Mouse (Mus musculus) adrenal gland (tissue): ENCODE results near the gene Saxo1.

Experiments
- intact Hi-C: fragments of 180-260 bp; cut with DNase I; formaldehyde crosslinking; loops from one replicate; pipeline ENCODE4 v1.15.1; 2025

The Saxo1 gene

DNA sequence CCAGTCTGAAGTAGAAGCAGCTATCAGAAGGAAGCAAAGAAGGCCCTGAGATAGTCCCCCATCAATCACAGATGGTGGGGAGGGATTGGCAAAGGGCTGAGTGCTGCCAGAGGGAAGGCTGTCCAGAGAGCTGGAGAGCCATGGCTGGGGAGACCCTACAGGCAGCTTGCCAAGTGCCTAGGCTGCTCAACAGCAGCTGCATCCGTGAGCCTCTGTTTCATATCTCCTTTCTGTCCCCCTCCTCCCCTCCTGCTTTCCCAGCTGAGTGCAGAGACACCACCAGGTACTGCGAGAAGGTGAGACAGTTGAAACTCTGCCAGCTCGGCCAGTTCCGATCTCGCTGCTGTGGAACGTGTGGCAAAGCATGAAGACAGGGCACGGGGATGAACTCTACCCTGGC, 132.5 kb downstream of the Saxo1 start:
- intact Hi-C loops = no loop called here

DNA sequence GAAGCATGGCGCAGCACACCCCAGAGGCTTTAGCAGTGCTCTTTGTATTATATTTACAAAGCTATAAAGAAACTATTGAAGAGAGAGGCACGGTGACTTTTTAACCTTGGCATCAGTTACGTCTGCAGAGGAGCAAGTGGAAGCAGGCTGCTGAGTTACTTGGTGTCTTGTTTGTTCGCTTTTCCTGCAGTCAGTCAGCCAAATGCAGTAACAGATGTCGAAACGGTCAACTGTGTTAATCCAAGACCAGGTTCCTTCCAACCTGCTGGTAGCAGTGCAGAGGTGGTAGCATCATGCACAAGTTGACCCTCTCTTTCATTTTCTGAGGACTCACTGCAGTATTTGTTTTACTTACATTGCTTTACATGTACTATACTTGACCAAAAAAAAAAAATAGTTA, 135.5 kb downstream of the Saxo1 start:
- intact Hi-C loops = no loop called here

DNA sequence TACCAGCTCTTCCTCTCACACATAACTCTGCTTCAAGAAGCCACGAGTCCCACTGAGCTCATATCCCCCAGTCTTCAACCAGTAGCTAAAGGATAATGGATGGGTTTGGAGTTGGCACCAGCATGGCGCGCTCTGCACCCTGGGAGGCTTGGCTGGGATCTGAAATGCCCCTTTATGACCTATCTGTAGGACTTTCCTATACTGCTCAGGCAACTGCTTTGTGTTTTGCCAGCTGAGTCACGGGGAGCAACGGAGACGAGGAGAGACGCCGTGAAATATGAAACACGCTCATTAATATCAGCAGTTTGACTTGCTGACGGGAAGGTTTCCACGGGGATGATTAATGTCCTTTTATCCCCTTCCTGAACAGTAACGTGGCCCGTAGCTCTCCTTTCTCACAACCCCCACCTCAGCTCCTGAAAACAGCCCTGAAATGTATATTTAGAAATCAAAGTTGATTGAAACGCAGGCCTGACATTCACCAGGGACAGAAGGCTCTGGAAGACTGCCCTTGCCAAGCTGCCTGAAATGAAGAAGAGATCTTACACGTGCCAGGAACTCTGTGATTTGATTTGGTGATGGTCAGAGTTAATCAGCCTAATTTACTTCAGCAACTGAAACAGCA, 141.6 kb downstream of the Saxo1 start:
- intact Hi-C loops = no loop called here

DNA sequence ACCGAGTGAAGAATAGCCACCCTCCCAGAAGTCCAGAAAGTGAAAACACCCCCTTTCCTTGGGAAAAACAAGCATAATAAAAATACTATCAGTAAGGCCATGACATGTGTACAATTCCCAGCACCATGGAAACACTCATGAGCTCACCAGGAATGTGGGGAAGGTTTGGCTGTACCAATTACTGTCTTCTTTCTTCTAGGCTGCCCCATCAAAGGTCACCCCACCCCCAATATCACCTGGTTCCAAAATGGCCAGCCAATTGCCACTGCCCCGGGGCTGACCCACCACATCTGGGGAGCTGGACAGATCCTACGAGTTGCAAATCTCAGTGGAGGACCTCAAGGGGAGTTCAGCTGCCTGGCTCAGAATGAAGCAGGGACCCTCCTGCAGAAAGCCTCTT, 144.7 kb downstream of the Saxo1 start:
- intact Hi-C loops = no loop called here

DNA sequence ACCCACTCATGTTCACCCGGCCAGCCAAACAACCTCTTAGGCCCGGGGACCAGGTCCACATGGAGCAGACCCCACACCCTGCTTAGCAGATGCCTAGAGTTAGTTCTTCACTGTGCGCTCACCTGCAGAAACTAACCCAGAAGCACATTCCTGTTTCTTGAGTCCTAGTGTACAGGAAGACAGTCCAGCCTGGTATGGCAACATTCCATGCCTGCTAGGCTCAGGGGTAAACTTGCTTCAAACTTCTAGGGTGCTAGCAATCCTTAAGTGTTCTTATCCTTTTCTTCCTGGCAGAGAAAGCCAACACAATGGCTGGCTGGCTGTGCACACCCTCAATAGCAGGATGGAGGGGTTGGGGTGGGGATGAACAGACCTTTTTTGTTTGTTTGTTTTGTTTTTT, 147.2 kb downstream of the Saxo1 start:
- intact Hi-C loops = no loop called here

DNA sequence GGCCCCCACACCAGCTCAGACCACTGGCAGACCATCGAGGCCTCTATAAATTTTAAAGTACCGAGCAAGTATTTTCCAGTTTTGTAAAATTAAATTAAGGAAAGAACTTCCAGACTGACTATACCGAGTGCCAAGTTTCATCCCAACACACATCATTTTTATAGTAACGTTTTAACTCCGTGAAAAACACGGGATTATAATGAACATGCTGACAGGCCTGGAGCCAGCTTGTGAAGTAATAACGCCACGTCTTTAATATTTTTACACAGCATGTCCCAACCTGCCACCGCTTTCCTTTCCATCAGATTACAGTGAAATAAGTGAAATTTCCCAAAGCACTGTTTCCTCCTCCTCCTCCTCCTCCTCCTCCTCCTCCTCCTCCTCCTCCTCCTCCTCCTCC, 149.7 kb downstream of the Saxo1 start:
- intact Hi-C loops = no loop called here

DNA sequence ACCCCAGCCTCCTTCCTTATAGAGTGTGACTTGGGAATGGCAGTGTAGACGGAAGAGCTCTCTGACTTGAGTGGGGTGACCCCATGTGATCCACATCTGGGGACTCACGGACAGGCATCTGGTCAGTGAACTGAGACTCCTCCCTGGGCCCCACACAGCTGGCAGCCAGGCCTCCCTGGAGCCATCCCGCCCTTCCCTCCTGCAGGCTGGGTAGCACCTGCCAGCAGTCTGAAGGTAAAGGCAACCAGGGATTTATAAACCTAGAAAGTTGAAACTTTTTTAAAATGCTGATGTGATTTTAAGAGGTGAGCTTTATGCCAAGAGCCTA, 151.0 kb downstream of the Saxo1 start:
- intact Hi-C loops = no loop called here

DNA sequence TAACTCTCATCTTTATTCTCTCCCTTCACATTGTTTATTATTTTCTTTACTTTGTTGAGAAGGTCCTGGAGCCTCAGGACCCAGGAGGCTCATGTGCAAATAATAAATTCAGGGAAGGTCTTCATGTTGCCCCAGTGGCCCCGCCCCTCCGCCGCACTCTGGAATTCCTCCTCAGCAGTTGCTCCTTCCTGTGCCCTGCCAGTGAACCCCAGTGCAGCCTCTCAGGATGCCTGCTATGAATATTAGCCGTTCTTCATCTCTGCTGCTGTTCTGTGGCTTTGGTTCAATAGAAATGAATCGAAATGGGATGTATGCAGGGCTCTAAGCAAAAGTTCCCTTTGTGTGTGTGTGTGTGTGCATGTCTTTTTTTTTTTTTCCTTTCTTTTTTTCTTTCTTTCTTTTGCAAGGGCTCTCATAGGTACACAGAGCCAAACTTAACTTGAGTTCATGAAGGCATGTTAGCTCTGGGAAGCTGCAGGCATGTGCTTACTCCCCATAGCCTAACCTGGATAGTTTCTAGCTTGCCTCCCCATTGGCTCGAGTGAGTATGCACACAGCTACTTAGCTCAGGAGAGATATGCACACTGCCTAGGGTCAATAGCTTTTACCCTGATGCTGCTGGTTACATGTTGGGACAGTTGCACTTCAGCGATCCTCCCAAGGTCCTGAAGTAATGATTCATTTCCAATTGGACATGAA, 151.5 kb downstream of the Saxo1 start:
- intact Hi-C loops = no loop called here

DNA sequence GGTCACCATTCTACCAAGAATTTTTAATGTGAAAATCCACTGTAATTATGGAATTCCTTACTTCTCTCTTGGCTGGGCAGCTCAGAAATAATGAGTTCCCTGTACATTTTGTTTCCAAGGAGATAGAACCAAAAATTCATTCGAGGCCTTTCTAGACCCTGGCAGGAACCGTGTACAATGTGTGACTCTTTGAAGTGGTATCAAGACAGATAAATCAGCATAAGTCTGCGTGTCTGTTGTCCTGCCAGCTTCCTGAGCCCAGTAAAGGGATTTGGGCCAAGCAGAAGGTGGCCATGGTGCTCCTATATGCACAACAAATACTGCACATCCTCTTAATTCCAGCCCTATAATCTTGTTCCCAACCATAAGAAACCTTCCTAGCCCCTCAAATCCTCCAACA, 157.0 kb downstream of the Saxo1 start:
- intact Hi-C loops = no loop called here

DNA sequence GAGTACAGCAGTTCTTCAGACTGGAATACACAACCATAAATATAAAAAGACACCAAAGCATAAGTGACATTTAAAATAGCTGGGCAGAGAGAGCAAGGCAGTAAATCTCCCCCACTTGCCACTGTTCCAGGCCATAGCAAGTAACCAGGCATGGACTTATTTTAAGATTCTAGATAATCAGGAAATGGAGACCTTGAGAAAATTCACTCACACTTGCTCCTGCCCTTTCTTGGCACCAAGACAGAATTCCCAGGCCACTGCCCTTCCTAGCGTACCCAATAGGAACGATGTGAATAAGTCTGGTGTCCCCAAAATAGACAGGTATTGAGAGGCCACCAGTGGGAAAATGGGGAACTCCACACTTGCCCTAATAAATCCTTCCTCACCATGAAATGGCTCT, 160.7 kb downstream of the Saxo1 start:
- intact Hi-C loops = no loop called here

DNA sequence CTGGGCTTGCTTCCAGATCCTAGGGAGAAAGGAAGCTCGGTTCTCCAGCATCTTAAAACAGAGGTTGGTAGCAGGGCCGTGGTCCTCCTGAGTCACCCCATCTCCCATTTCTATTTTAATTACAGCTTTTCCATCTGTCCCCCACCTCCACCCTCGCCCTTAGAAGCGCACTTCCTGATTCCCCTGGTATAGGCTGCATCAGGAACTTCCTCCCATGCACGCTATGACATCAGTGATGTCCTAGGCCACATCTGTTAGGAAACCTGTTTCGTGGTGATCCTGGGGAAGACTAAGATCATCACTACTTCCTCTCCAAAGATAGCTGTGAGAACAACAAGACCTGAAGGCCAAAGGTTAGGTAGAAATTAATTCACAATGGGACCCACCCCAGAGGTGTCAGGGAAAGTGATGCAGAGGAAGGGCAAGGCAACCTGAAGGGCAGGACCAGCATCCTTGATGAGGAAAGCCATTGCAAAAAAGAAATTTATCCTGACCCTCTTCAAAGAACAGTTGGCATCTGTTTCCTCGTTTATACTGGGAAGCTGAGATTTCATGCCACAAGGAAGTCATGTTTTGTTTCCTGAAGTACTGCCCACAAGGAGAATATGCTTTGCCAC, 161.3 kb downstream of the Saxo1 start:
- intact Hi-C loops = no loop called here

DNA sequence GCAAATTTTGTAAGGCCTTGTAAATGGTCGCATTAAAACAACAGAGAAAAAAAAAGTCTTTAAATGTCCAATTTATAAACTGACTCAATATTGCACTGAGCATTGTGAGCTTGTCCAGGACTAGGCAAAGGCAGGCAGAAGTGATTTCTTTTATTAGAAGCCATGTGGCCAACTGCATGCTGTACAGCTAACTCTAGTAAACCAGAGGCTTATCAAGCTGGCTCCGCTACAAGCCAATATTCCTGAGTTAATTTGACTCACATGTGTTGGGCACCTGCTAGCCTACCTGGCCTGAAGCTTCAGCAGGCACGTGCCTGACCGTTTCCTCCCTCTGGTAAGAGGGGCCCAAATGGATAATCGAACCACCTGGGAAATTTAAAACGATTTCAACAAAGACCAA, 162.5 kb downstream of the Saxo1 start:
- intact Hi-C loops = no loop called here
